Mouse (Mus musculus): ENCODE results near the gene Hectd4. TPM values are rescaled to one million over a fixed set of nuclear protein-coding genes. Genes with fewer than 3 reads are reported as not detected.
A peak's percentile ranks its signal among the peaks of the same experiment; 100 is the strongest.

Hectd4 gene
- polyA plus RNA-seq, 1 experiment from 2014 or later: 5.9 TPM

DNA sequence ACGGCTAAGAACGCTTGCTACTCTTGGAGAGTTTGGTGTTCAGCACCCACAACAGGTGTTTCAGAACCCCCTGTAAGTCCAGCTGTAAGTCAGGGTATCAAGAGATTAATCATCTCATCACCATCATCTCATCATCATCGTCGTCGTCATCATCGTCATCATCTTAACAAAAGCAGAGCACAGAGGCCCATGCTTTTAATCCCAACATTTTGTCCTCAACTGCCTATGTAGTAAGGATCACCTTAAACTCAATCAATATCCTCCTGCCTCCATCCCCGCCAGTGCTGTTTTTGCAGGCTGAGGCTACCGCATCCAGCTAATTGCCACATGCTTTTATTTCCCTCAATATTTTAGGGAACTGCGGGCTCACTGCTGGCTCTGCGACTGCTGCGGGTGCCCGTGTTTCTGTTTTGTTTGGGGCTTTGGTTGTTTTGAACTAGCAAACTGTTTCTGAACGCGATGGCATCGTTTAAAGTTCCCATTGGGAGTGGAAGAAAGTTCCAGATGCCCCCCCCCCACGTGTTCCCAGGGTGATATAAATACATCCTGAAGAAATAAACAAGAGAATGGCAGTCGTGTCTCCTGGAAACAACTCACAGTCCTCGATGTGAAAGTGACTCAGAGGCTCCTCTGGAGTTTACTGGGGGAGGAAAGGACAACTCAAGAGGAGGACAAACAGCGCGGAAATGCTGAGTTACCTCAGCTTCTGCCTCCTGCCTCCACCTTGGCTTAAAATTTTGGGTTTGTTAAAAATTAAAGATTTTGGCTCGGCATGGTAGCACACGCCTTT is 166.3 kb downstream of the Hectd4 start:
- WGBS (ENCODE audit: missing documents): 24% methylated on average over 22 of the region's 22 CpGs
- peaks cover 21% of the 10 kb centered on the region for H3K36me3 ChIP-seq (ENCODE audit: inconsistent target)
- peak overlapping the region; percentile 46 for H3K27ac ChIP-seq
- H3K79me2 ChIP-seq (ENCODE audit: inconsistent target): peaks cover 38% of the 10 kb centered on the region
- H3K4me3 ChIP-seq (ENCODE audit: inconsistent target): peak overlapping the region; percentile 36

DNA sequence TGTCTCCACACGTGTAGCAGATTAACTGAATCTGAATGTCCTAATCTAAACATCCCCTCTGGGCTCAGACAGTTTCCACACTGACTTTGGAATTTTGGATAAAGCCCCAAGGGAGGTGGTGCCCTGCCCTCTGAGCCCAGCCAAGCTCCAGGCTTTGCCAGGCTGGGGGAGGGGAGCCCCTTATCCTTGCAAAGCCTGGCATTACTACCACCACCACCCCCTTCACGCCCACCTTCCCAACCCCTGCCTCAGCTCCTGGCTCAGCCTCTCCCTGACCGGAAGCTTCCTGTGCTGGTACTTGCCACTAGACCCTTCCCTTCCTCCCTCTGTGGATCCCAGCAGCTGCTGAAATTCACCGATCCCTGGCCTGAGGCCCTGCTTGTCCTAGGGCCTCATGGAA is 167.1 kb downstream of the Hectd4 start:
- H3K79me2 ChIP-seq (ENCODE audit: inconsistent target): peaks cover 30% of the 10 kb centered on the region
- no peak overlapping the region for H3K4me3 ChIP-seq (ENCODE audit: inconsistent target)
- WGBS (ENCODE audit: missing documents): 83% methylated on average over 3 of the region's 4 CpGs
- peaks cover 13% of the 10 kb centered on the region; the same call in 1 of the 2 replicates for H3K36me3 ChIP-seq (ENCODE audit: inconsistent target)
- H3K27ac ChIP-seq: peak overlapping the region; percentile 46; the same call in 1 of the 2 replicates

DNA sequence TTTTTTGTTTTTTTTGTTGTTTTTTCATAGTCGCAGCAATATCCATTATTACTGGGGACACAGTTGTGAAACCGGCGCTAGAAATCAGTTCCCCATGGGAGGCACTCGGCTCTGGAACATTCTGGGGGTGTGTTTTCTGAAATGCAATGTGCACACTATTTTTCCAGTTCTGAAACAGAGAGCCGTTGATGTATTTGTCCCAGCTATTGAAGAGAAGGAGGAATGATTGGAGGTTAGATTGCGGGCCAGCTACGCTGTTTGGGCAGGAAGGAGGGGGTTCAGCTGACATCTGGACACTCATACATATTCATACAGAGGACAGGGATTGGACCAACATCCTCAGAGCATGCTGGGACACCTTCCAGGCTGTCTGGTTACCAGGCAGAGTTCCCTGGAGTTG is 169.1 kb downstream of the Hectd4 start:
- Histone ChIP-seq H3K79me2 (ENCODE audit: inconsistent target) (peaks cover 10% of the 10 kb centered on the region), H3K4me3 (ENCODE audit: inconsistent target) (no peak overlapping the region), H3K36me3 (ENCODE audit: inconsistent target) (no peaks in the 10 kb centered on the region), H3K27ac (peak overlapping the region; percentile 46)
- WGBS (ENCODE audit: missing documents): 51% methylated on average over 7 of the region's 7 CpGs

DNA sequence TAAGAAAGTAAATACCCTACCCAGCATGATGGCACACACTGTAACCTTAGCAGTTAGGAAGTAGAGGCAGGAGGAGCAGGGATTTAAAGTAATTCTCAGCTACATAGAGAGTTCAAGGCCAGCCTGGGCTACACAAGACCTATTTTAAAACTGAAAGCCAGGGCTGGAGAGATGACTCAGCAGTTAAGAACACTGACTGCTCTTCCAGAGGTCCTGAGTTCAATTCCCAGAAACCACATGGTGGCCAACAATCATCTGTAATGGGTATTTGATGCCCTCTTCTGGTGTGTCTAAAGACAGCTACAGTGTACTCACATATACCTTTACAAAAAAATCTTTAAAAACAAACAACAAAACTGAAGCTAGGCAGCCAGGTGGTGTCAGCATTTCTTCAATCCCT is 169.7 kb downstream of the Hectd4 start:
- H3K27ac ChIP-seq: peak overlapping the region; percentile 46
- no peaks in the 10 kb centered on the region for H3K36me3 ChIP-seq (ENCODE audit: inconsistent target)
- H3K4me3 ChIP-seq (ENCODE audit: inconsistent target): no peak overlapping the region
- peaks cover 4% of the 10 kb centered on the region; the same call in 1 of the 2 replicates for H3K79me2 ChIP-seq (ENCODE audit: inconsistent target)

DNA sequence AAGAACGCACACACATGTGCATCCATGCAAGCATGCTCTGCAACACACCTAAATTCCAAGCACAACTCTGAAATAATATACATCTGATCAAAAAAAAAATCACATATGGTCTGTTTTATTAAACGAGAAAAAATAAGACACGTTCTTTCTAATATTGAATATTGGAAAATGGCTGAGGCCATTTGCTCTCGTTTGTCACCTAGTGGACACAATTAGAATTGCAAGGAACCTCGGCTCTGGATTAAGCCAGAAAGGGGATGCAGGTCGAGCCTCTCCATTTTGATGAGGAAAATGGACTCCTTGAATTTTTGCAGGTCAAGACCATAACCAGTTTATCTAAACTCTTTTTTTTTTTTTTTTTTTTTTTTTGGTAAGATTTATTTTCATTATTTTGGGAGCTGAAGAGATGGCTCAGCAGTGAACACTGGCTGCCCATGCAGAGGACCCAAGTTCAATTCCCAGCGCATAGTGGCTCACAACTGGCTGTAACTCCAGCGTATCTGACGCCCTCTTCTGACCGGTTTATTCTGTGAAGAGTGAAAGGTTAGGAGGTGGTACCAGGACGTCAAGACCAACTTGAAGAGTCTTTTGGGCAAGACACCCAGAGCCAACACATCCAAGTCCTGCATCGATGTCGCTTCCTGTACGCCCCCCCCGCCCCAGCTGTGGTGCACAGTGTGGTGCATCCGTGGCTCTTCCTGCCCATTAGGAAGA is 172.8 kb downstream of the Hectd4 start:
- no peaks in the 10 kb centered on the region for H3K36me3 ChIP-seq (ENCODE audit: inconsistent target)
- no peak overlapping the region for H3K27ac ChIP-seq
- H3K4me3 ChIP-seq (ENCODE audit: inconsistent target): no peak overlapping the region
- 57% methylated on average over 16 of the region's 16 CpGs for WGBS (ENCODE audit: missing documents)
- no peaks in the 10 kb centered on the region; the same call in 1 of the 2 replicates for H3K79me2 ChIP-seq (ENCODE audit: inconsistent target)

DNA sequence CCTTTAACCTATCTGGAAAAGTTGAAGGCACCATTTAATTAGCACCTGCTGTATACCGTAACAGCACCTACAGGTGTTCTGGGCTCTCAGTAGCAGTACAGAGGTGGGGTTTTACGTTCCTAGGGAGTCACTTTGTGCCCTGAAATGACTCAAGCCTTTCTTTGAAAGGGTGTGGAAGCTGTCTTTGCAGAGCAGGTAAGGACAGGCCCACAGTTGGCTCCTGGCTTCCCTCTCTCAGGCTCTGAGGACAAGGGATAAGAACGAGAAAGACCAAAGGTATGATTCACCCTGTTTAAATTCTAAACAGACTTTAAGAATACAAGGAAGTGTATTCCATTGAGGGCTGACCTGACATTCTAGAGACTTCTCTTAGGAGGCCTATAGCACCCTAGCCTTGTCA is 173.4 kb downstream of the Hectd4 start:
- Histone ChIP-seq H3K4me3 (ENCODE audit: inconsistent target) (no peak overlapping the region), H3K36me3 (ENCODE audit: inconsistent target) (no peaks in the 10 kb centered on the region), H3K27ac (no peak overlapping the region), H3K79me2 (ENCODE audit: inconsistent target) (peaks cover 4% of the 10 kb centered on the region)
- WGBS (ENCODE audit: missing documents): 94% methylated on average over 3 of the region's 3 CpGs

DNA sequence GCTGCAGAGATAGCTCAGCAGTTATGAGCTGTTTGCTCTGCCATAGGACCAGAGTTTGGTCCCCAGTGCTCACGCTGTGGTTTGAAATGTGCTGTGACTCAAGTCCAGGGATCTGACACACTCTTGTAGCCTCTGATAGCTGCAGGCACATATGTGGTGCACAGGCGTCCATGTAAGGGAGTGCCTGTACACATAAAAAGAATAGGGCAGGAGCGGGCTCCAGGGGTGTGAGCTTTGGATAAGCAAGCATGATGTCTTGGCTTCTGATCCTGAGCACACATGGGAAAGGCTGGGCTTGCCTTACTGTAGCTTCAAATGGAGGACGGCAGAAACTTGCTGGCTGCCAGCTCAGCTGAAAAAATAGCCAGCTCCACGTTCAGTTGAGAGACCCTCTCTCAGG is 175.6 kb downstream of the Hectd4 start:
- H3K36me3 ChIP-seq (ENCODE audit: inconsistent target): no peaks in the 10 kb centered on the region
- H3K27ac ChIP-seq: no peak overlapping the region
- H3K4me3 ChIP-seq (ENCODE audit: inconsistent target): no peak overlapping the region
- WGBS (ENCODE audit: missing documents): 93% methylated on average over 5 of the region's 5 CpGs
- peaks cover 26% of the 10 kb centered on the region for H3K79me2 ChIP-seq (ENCODE audit: inconsistent target)

DNA sequence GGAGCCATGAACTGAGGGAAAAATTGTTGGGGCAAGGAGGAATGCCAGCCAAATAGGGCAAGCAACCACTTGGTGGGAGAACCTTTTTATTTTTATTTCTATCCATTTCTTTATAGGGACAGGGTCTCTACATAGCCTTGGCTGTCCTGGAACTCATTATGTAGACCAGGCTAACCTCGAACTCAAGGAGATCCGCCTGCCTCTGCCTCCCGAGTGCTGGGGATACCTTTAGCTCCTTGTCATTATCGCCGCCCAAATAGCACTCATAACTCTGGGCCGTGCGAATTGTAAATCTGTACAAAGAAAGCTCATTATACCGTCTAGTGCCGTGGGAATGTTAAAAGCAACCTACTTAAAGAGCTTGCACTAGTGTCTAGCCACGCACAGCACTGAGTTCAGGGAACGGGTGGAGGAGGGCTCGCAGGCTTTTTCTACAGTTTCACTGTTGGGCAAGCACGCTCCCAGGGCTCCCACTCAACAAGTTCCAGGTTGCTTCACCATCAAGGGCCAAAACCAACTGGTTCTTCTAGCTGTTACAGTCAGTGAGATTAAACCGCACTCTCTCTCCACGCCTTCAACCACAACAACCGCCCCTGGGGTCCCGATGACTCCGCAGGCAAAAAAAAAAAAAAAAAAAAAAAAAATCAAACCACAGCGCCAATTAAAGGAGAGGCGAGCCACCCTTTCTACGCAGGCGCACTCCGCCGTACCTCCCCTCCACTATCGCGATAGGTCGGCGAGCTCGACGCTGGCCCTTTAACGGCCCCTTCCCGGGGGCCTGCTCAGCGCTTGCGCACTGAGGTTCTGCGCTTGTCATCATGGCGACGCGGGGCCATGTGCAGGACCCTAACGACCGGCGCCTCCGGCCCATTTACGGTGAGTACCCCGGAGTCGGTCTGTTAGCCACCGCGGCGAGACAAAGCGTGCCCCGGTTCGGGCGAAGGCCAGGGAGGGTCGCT is 177.4 kb downstream of the Hectd4 start, which contains the start of gene Naa25:
Gene Naa25, plus strand, starts transcription at position 750 of the 959 bp plus-strand sequence.
- Histone ChIP-seq H3K27ac (peak within 1 kb of the TSS; percentile 65), H3K36me3 (ENCODE audit: inconsistent target) (no peaks in the 10 kb centered on the region), H3K79me2 (ENCODE audit: inconsistent target) (peaks cover 45% of the 10 kb centered on the region), H3K4me3 (ENCODE audit: inconsistent target) (peak within 1 kb of the TSS; percentile 74)
- WGBS (ENCODE audit: missing documents): 7% methylated on average over 52 of the region's 53 CpGs

DNA sequence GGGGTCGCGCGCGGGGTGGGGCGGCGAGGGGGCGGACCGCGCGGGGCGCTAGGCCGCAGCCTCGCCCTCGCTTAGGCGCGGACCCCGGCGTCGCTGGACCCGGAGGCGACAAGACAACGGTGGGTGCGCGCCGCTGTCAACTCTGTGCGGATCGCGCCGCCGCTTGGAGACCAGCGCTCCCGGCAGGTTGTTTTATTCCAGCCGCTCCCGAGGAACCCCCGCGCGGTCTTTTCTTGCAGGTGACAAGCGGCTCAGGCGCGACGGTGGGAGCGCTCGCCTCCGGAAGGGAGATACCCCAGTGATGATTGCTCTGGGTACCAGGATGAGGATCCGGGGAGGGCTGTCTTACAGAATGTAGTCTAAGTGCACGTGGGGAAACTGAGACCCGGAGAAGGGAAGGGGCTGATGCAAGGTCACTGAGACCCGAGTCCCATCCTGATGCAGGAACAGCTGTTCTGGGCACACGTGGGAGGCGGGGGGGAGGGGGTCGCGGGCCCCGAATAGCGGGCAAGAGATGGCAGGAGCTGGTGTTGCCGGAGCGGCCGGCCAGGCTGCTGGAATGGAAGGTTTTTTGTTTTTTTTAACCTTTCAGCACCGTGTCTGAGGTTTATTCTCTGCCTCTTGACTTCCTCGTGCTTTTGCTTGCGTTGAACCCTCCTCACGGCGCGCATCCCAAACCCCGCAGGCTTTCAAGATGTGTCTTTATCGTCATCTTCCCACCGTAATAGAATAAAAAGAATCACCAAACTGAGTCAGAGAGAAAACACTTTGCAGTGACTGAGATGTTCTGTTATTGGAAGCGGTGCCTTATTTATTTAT is 178.3 kb downstream of the Hectd4 start:
- WGBS (ENCODE audit: missing documents): under 1% methylated on average over 65 of the region's 67 CpGs
- Histone ChIP-seq H3K27ac (peak overlapping the region; percentile 65), H3K36me3 (ENCODE audit: inconsistent target) (no peaks in the 10 kb centered on the region), H3K4me3 (ENCODE audit: inconsistent target) (peak overlapping the region; percentile 74), H3K79me2 (ENCODE audit: inconsistent target) (peaks cover 54% of the 10 kb centered on the region)

DNA sequence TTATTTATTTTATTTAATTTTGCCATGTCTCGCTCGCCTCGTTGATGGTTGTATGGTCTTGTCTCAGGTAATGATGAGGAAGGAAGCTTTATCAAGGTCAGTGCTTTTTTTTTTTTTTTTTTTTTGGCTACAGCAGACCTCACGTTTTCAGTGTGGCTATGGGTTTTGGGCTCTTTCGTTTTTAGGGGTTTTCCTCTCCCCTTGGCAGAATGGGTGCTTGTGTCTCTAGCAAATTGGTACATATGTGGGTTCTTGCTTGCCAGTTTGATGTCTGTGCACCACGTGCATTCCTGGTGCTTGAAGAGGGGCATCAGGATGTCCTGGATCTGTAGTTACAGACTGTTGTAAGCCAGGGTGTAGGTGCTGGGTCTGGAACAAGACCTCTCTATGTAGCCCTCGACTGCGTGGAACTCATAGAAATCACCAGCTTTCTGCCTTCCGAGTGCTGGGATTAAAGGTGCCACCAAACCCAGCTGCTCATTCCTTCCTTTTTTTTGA is 179.0 kb downstream of the Hectd4 start:
- peak overlapping the region; percentile 65 for H3K27ac ChIP-seq
- peaks cover 60% of the 10 kb centered on the region for H3K79me2 ChIP-seq (ENCODE audit: inconsistent target)
- H3K36me3 ChIP-seq (ENCODE audit: inconsistent target): no peaks in the 10 kb centered on the region
- WGBS (ENCODE audit: missing documents): 23% methylated on average over 9 of the region's 9 CpGs
- peak overlapping the region; percentile 74 for H3K4me3 ChIP-seq (ENCODE audit: inconsistent target)

DNA sequence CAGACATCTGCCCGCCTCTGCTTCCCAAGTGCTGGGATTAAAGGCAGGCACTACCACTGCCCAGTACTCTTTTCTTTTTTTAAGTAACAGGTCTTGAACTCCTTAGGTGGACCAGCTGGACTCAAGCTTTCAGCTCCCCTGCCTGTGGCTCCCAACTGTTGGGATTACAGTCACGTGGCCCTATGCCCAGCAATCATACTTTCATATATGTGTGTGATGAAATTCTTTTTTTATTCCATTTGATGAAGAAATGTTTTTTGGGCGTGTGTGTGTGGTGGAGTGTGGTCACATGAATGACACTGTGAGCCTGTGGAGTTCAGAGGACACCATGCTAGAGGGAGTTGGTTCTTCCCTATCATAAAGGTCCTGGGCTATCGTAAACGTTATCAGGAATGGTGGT is 179.5 kb downstream of the Hectd4 start:
- 52% methylated on average over 5 of the region's 5 CpGs for WGBS (ENCODE audit: missing documents)
- Histone ChIP-seq H3K79me2 (ENCODE audit: inconsistent target) (peaks cover 65% of the 10 kb centered on the region), H3K27ac (peak overlapping the region; percentile 65), H3K36me3 (ENCODE audit: inconsistent target) (no peaks in the 10 kb centered on the region), H3K4me3 (ENCODE audit: inconsistent target) (peak overlapping the region; percentile 74)

DNA sequence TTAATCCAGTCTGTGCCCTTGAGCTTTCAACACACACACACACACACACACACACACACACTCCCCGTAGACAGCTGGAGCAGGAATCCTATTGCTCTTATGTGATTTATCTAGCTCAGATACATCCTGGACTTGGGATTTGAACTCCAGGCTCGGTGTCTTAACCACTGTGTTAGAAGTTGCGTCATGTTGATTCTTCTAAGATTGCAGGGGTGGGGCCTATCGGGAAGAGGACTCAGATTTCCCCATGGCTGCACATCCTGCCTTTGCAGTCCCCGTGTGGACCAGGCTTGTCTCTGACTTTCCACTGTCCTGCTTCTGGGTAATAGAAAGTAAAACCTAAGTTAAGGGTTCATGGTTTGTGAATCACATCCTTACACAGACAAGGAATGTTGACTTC is 180.0 kb downstream of the Hectd4 start:
- peaks cover 71% of the 10 kb centered on the region for H3K79me2 ChIP-seq (ENCODE audit: inconsistent target)
- H3K36me3 ChIP-seq (ENCODE audit: inconsistent target): no peaks in the 10 kb centered on the region
- H3K4me3 ChIP-seq (ENCODE audit: inconsistent target): peak overlapping the region; percentile 74; the same call in 1 of the 2 replicates
- WGBS (ENCODE audit: missing documents): 24% methylated on average over 5 of the region's 5 CpGs
- H3K27ac ChIP-seq: peak overlapping the region; percentile 65

DNA sequence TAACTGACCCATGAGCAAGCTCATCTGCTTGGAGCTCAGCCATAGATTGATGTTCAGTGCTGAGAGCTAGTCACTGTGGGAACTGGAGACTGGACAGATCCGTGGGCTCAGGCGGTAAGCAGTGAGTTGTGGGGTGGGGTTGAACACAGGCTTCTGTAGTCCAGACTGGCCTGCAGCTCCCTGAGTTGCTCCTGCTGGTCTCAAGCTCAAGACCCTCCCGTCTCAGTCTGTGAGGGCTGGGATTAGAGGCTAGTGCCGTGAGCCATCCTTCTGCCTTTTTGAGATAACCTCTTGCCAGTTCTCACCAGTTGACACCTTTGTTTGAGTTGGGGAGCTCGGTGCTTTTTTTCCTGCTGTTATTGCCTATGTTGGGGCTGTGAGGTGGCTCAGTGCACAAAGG is 180.8 kb downstream of the Hectd4 start:
- H3K27ac ChIP-seq: peak overlapping the region; percentile 65
- peaks cover 78% of the 10 kb centered on the region for H3K79me2 ChIP-seq (ENCODE audit: inconsistent target)
- 91% methylated on average over 5 of the region's 5 CpGs for WGBS (ENCODE audit: missing documents)
- H3K4me3 ChIP-seq (ENCODE audit: inconsistent target): no peak overlapping the region
- H3K36me3 ChIP-seq (ENCODE audit: inconsistent target): no peaks in the 10 kb centered on the region

All from macrophage (primary cell).